Mouse (Mus musculus) megakaryocyte progenitor cell, adult 5-6 weeks (primary cell): ENCODE measurements around the gene Eif3f. TPM values are rescaled to one million over a fixed set of nuclear protein-coding genes. Genes with fewer than 3 reads are reported as not detected.
A peak's percentile ranks its signal among the peaks of the same experiment; 100 is the strongest.

Source experiments
- ATAC-seq: replicated peaks from 2 replicates; pipeline ENCODE4 v1.8.0; 2016; ENCODE audit warnings: mild to moderate bottlenecking, moderate TSS enrichment, inconsistent platforms; ENCODE audit not compliant: poor library complexity
- total RNA-seq, 2 experiments: library from RNA; stranded (forward) in 1 of 2; stranded (reverse) in 1 of 2; fragments of 157-497, 149-512 nt in 1 of 2; fragments of 200-1000 nt in 1 of 2; gene quantifications; 2 replicates each; pipeline versions ENCODE4 v1.2.3 to v1.2.4; 2015 to 2017

Gene Eif3f
- total RNA-seq, 2 experiments from 2014 or later: 76.6 to 235 TPM

GRCm38 (mm10) chr7:108966742-108967362, 32.6 kb downstream of the Eif3f start:
- peak; percentile 95 for ATAC-seq

- no peak for ATAC-seq
Measured at GRCm38 (mm10) chr7:108968201-108968600, 34.0 kb downstream of the Eif3f start.

GRCm38 (mm10) chr7:108972273-108972672, 38.1 kb downstream of the Eif3f start:
- no peak for ATAC-seq

GRCm38 (mm10) chr7:108985934-108986708, 51.9 kb downstream of the Eif3f start:
- ATAC-seq: no peak

GRCm38 (mm10) chr7:108991207-108991606, 57.0 kb downstream of the Eif3f start:
- no peak for ATAC-seq

Other genes with a start within 250 kb of the Eif3f start
- gene Olfr512, start 221.1 kb upstream of the Eif3f start, total RNA-seq (2015): not detected in 2 replicates
- gene Olfr512, start 221.1 kb upstream of the Eif3f start, total RNA-seq (2017): not detected in 2 replicates
- gene Olfr513, start 183.4 kb upstream of the Eif3f start, total RNA-seq (2015): not detected in 2 replicates
- gene Olfr513, start 183.4 kb upstream of the Eif3f start, total RNA-seq (2017): not detected in 2 replicates
- gene Olfr514, start 108.4 kb upstream of the Eif3f start, total RNA-seq (2015): not detected in 2 replicates
- gene Olfr514, start 108.4 kb upstream of the Eif3f start, total RNA-seq (2017): not detected in 2 replicates
- gene Olfr516, start 83.9 kb upstream of the Eif3f start, total RNA-seq (2015): not detected in 2 replicates
- gene Olfr516, start 83.9 kb upstream of the Eif3f start, total RNA-seq (2017): not detected in 2 replicates
- not detected in 2 replicates for gene Olfr517, start 62.0 kb upstream of the Eif3f start, total RNA-seq (2015)
- gene Olfr517, start 62.0 kb upstream of the Eif3f start, total RNA-seq (2017): not detected in 2 replicates
- gene Olfr518, start 49.4 kb upstream of the Eif3f start, total RNA-seq (2015): not detected in 2 replicates
- gene Olfr518, start 49.4 kb upstream of the Eif3f start, total RNA-seq (2017): not detected in 2 replicates
- gene Olfr519, start 40.0 kb upstream of the Eif3f start, total RNA-seq (2015): not detected in 2 replicates
- gene Olfr519, start 40.0 kb upstream of the Eif3f start, total RNA-seq (2017): not detected in 2 replicates
- 1.2 and 1.4 TPM in 2 replicates for gene Nlrp10, start 4.2 kb upstream of the Eif3f start, total RNA-seq (2015)
- 1.3 and 1.4 TPM in 2 replicates for gene Nlrp10, start 4.2 kb upstream of the Eif3f start, total RNA-seq (2017)
- gene Tub, start 15.9 kb downstream of the Eif3f start, total RNA-seq (2015): not detected in 2 replicates
- not detected in 2 replicates for gene Tub, start 15.9 kb downstream of the Eif3f start, total RNA-seq (2017)
- 0.39 and 0.84 TPM in 2 replicates for gene Ric3, start 148.9 kb downstream of the Eif3f start, total RNA-seq (2015)
- gene Ric3, start 148.9 kb downstream of the Eif3f start, total RNA-seq (2017): 0.37 and 0.95 TPM in 2 replicates
- gene Lmo1, start 240.8 kb downstream of the Eif3f start, total RNA-seq (2015): 16.9 and 18.4 TPM in 2 replicates
- 7.2 and 7.7 TPM in 2 replicates for gene Lmo1, start 240.8 kb downstream of the Eif3f start, total RNA-seq (2017)